Mouse (Mus musculus) adrenal gland, postnatal 25 days (tissue): ENCODE data around the gene Slc12a1. TPM values are rescaled to one million over a fixed set of nuclear protein-coding genes. Genes with fewer than 3 reads are reported as not detected.

ENCODE experiments used
- DNase-seq: peaks from one replicate; pipeline ENCODE4 v3.0.0; 2021; ENCODE audit warnings: mixed read lengths
- total RNA-seq: library from RNA; stranded (reverse); gene quantifications from 2 replicates; pipeline ENCODE4 v1.2.3, GENCODE M21; 2021

Slc12a1 gene
- total RNA-seq, 1 experiment from 2014 or later = not detected

DNA sequence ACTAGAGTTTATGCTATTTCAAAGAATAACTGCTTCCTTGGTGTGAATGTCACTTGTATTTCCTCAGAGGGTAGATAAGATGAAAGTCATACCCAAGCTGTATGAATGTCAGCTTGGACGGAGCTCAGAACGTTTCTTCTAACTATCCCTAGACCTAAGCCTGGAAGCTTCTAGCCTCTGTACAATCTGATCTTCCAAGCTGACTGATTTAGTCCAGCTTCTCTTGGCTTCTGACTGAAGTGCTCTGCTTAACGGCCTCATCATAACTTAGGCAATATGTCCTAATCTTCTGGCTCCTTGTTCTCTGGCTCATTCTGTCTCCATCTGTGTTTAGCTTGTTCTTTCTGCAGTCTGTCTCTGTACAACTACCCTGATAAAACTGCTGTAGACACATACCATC, 102.3 kb downstream of the Slc12a1 start:
- DNase-seq = no peak

- no peak for DNase-seq
Measured at GRCm38 (mm10) chr2:125255886-125256285, 103.6 kb downstream of the Slc12a1 start.

GRCm38 (mm10) chr2:125259230-125260120, 107.2 kb downstream of the Slc12a1 start:
- DNase-seq = no peak

DNA sequence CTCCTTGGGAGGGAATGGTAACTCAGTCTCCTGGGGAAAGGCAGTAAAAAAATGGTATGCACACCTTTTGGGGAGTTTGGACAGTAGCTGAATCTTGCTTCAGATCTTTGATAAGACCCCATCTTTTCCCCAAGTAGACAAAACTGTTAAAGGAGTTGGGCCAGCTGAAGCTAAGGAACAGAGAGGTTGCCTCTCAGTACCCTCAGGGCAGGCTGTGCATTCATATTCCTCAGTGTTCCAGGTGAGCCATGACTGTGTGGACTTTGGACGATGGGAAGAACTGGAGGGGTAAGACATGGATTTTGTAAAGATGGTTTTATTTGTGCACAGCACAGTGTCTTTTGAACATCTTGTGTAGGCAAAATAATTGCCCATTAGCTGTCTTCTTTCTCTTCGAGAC, 108.0 kb downstream of the Slc12a1 start:
- DNase-seq = no peak

DNA sequence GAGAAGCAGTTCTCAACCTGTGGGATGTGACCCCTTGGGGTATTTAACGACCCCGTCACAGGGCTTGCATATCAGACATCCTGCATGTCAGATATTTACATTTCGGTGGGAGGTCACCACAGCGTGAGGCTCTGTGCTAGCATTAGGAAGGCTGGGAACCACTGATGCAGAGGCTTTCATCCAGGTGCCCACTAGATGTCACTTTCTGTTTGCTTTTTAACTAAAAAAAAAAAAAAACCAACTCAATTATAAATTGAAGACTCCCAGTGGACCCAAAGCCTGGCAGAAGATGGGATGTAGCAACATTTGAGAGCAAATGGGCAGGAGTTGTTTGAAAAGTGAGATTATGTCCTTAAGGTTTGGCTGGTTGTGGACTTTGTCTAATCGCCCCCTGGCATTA, 110.8 kb downstream of the Slc12a1 start:
- DNase-seq = no peak

DNA sequence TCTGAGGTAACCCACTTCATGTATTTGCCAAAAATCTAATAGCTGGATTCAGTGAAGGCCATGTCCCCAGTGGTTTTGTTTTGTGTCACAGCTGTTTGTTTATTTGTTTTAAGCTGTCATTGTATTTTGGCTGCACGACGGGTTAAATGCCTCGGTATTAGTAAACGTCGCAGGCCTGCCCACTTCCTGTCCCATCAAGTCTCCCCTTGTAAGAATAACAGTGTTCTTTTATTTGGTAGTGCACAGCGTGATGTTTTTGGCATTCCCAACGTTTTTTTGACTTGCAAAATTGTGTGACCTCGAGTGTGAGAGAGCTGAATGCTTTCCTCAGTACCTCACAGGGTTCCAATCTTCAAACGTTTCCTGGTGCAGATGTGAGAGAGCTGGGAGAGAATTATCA, 111.4 kb downstream of the Slc12a1 start:
- no peak for DNase-seq

- DNase-seq = no peak
Measured at GRCm38 (mm10) chr2:125268876-125269275, 116.6 kb downstream of the Slc12a1 start.

GRCm38 (mm10) chr2:125275617-125276016, 123.3 kb downstream of the Slc12a1 start:
- DNase-seq = no peak

DNA sequence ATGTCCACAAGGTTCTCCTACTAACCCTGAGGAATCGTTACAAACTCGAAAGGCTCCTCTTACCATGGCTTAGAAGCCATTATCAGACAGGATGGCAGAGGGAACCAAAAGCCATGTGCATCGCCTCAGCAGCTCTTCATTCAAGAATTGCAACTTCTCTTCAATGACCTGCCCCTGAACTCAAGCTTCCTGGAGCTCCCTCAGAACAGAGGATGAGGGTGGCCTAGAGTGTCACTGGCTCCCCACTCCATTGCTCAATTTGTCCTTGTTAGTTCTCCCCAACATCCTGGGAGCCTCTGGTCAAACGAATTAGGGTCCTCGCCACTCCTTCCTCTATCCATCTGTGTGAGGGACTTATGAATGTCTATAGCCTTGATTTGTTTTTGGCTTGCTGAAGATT, 124.4 kb downstream of the Slc12a1 start:
- DNase-seq = no peak

GRCm38 (mm10) chr2:125278474-125278873, 126.2 kb downstream of the Slc12a1 start:
- DNase-seq = no peak

Other genes starting within 250 kb of the Slc12a1 start
- gene Slc24a5, start 84.4 kb upstream of the Slc12a1 start, total RNA-seq = not detected in 2 replicates
- gene Myef2, start 28.8 kb upstream of the Slc12a1 start, total RNA-seq = 28.9 and 29.5 TPM in 2 replicates
- gene Ctxn2, start 15.8 kb upstream of the Slc12a1 start, total RNA-seq = not detected in 2 replicates
- 24.5 and 33.5 TPM in 2 replicates for gene Dut, start 94.7 kb downstream of the Slc12a1 start, total RNA-seq